Mouse (Mus musculus) bone marrow macrophage, adult 2 months (primary cell): Measurements from ENCODE around the gene Vezf1. TPM values are rescaled to one million over a fixed set of nuclear protein-coding genes. Genes with fewer than 3 reads are reported as not detected.
A peak's percentile ranks its signal among the peaks of the same experiment; 100 is the strongest.

Experiments used
- H3K27ac ChIP-seq: 2 replicates; pipeline ENCODE4 v1.5.1; 2012; ENCODE audit warnings: low read depth, low read length; ENCODE audit not compliant: insufficient read depth
- H3K4me1 ChIP-seq: 2 replicates; pipeline ENCODE4 v1.6.1; 2012; ENCODE audit warnings: low read length; ENCODE audit not compliant: control insufficient read depth, insufficient read depth
- H3K4me3 ChIP-seq: 2 replicates; pipeline ENCODE4 v1.5.1; 2012; ENCODE audit warnings: mild to moderate bottlenecking, low read length, moderate library complexity; ENCODE audit not compliant: insufficient read depth
- CTCF ChIP-seq: IDR thresholded peaks from 2 replicates; pipeline ENCODE4 v1.5.1; 2012; ENCODE audit warnings: low read depth, mild to moderate bottlenecking, low read length, moderate library complexity
- POLR2A ChIP-seq: IDR thresholded peaks from 2 replicates; pipeline ENCODE4 v1.6.1; 2012; ENCODE audit warnings: mild to moderate bottlenecking, low read depth, low read length, borderline replicate concordance
- polyA plus RNA-seq: library from polyadenylated mRNA; stranded (reverse); fragments of >200 nt; gene quantifications from 2 replicates; pipeline ENCODE4 v1.2.4, GENCODE M21; 2012; ENCODE audit not compliant: missing spikeins, insufficient read depth, insufficient read length

Vezf1 gene
- polyA plus RNA-seq, 1 experiment: 29.7 TPM

GRCm38 (mm10) chr11:88118817-88119642 lies 51.0 kb downstream of the Vezf1 start:
- H3K27ac ChIP-seq: 0 out of 2 replicates have a peak overlapping the region, but pooled peaks have one; percentile 66
- TF ChIP-seq POLR2A: no peak
- no peak for TF ChIP-seq CTCF
- H3K4me3 ChIP-seq: no peak overlapping the region
- H3K4me1 ChIP-seq: peaks cover 49% of the 10 kb centered on the region

GRCm38 (mm10) chr11:88122545-88122944 lies 54.5 kb downstream of the Vezf1 start:
- H3K27ac ChIP-seq: no peak overlapping the region
- TF ChIP-seq CTCF (no peak), POLR2A (no peak)
- H3K4me3 ChIP-seq: no peak overlapping the region
- peaks cover 19% of the 10 kb centered on the region for H3K4me1 ChIP-seq

GRCm38 (mm10) chr11:88123021-88123420 lies 54.9 kb downstream of the Vezf1 start:
- H3K4me1 ChIP-seq: peaks cover 14% of the 10 kb centered on the region
- no peak overlapping the region for H3K4me3 ChIP-seq
- H3K27ac ChIP-seq: no peak overlapping the region
- no peak for TF ChIP-seq POLR2A
- no peak for TF ChIP-seq CTCF

- Histone ChIP-seq H3K27ac (no peak overlapping the region), H3K4me3 (no peak overlapping the region), H3K4me1 (peaks cover 7% of the 10 kb centered on the region)
- TF ChIP-seq CTCF (no peak), POLR2A (no peak)
Measured at GRCm38 (mm10) chr11:88123731-88124130, 55.7 kb downstream of the Vezf1 start.

- no peak overlapping the region for H3K27ac ChIP-seq
- H3K4me3 ChIP-seq: no peak overlapping the region
- peaks cover 5% of the 10 kb centered on the region for H3K4me1 ChIP-seq
- TF ChIP-seq POLR2A (no peak), CTCF (no peak)
Measured at GRCm38 (mm10) chr11:88125483-88125882, 57.4 kb downstream of the Vezf1 start.

- TF ChIP-seq CTCF (no peak), POLR2A (no peak)
- no peak overlapping the region for H3K4me3 ChIP-seq
- H3K4me1 ChIP-seq: peaks cover 12% of the 10 kb centered on the region
- H3K27ac ChIP-seq: no peak overlapping the region
Measured at GRCm38 (mm10) chr11:88126306-88126793, 58.3 kb downstream of the Vezf1 start.

- TF ChIP-seq POLR2A: no peak
- TF ChIP-seq CTCF: no peak
- H3K27ac ChIP-seq: no peak overlapping the region
- H3K4me1 ChIP-seq: peaks cover 29% of the 10 kb centered on the region
- no peak overlapping the region for H3K4me3 ChIP-seq
Measured at GRCm38 (mm10) chr11:88128461-88128860, 60.4 kb downstream of the Vezf1 start.

- no peak for TF ChIP-seq POLR2A
- no peak for TF ChIP-seq CTCF
- H3K4me1 ChIP-seq: peaks cover 29% of the 10 kb centered on the region
- H3K4me3 ChIP-seq: no peak overlapping the region
- no peak overlapping the region for H3K27ac ChIP-seq
Measured at GRCm38 (mm10) chr11:88129281-88129680, 61.2 kb downstream of the Vezf1 start.

- peaks cover 29% of the 10 kb centered on the region for H3K4me1 ChIP-seq
- TF ChIP-seq CTCF (no peak), POLR2A (no peak)
- H3K27ac ChIP-seq: no peak overlapping the region
- no peak overlapping the region for H3K4me3 ChIP-seq
Measured at GRCm38 (mm10) chr11:88129935-88130334, 61.9 kb downstream of the Vezf1 start.

- Histone ChIP-seq H3K4me3 (peak overlapping the region; percentile 42), H3K27ac (peak overlapping the region; percentile 69), H3K4me1 (peaks cover 26% of the 10 kb centered on the region)
Measured at GRCm38 (mm10) chr11:88131847-88132246, 63.8 kb downstream of the Vezf1 start.

More at GRCm38 (mm10) chr11:88131847-88132246, 63.8 kb downstream of the Vezf1 start:
- no peak for TF ChIP-seq POLR2A
- no peak for TF ChIP-seq CTCF

Other genes starting within 250 kb of the Vezf1 start
- gene Lpo, start 240.0 kb upstream of the Vezf1 start, polyA plus RNA-seq: not detected in 2 replicates
- gene Mks1, start 215.1 kb upstream of the Vezf1 start, polyA plus RNA-seq: 4.7 and 6.3 TPM in 2 replicates
- not detected in 2 replicates for gene Epx, start 192.7 kb upstream of the Vezf1 start, polyA plus RNA-seq
- not detected in 2 replicates for gene Olfr462, start 176.0 kb upstream of the Vezf1 start, polyA plus RNA-seq
- not detected in 2 replicates for gene Olfr463, start 170.9 kb upstream of the Vezf1 start, polyA plus RNA-seq
- not detected in 2 replicates for gene Olfr464, start 147.3 kb upstream of the Vezf1 start, polyA plus RNA-seq
- 62.6 and 64.9 TPM in 2 replicates for gene Dynll2, start 80.7 kb upstream of the Vezf1 start, polyA plus RNA-seq
- 142 and 144 TPM in 2 replicates for gene Srsf1, start 20.9 kb upstream of the Vezf1 start, polyA plus RNA-seq
- 9.7 and 13.1 TPM in 2 replicates for gene Cuedc1, start 29.8 kb downstream of the Vezf1 start, polyA plus RNA-seq
- 60.4 and 67.9 TPM in 2 replicates for gene Mrps23, start 136.1 kb downstream of the Vezf1 start, polyA plus RNA-seq
- not detected in 2 replicates for gene Ccdc182, start 225.8 kb downstream of the Vezf1 start, polyA plus RNA-seq